Mouse (Mus musculus) hindbrain, embryonic 11.5 days (tissue): Measurements from ENCODE around the gene Cdk2ap1. TPM values are rescaled to one million over a fixed set of nuclear protein-coding genes. Genes with fewer than 3 reads are reported as not detected.

ENCODE experiments used
- polyA plus RNA-seq: library from polyadenylated mRNA; unstranded; fragments of >200 nt; fragmentation: Nextera tagmentation; extraction: Ambion mirVana; gene quantifications from 2 replicates; pipeline ENCODE4 v1.2.1, GENCODE M21; 2014

Gene Cdk2ap1
- polyA plus RNA-seq, 1 experiment from 2014 or later, result 155 TPM

Other genes with a start within 250 kb of the Cdk2ap1 start
- gene Arl6ip4, start 247.0 kb downstream of the Cdk2ap1 start, polyA plus RNA-seq, result 80.8 and 91.5 TPM in 2 replicates
- 5.1 and 6.0 TPM in 2 replicates for gene Pitpnm2, start 113.3 kb downstream of the Cdk2ap1 start, polyA plus RNA-seq
- gene Mphosph9, start 35.1 kb downstream of the Cdk2ap1 start, polyA plus RNA-seq, result 15.5 and 20.5 TPM in 2 replicates
- gene 2810006K23Rik, start 35.0 kb downstream of the Cdk2ap1 start, polyA plus RNA-seq, result 17.4 and 19.7 TPM in 2 replicates
- gene Sbno1, start 62.9 kb upstream of the Cdk2ap1 start, polyA plus RNA-seq, result 92.9 and 116 TPM in 2 replicates
- gene Kmt5a, start 76.8 kb upstream of the Cdk2ap1 start, polyA plus RNA-seq, result 52.2 and 83.1 TPM in 2 replicates
- gene Rilpl2, start 115.3 kb upstream of the Cdk2ap1 start, polyA plus RNA-seq, result 19.2 and 20.8 TPM in 2 replicates
- gene Snrnp35, start 120.1 kb upstream of the Cdk2ap1 start, polyA plus RNA-seq, result 15.2 and 15.7 TPM in 2 replicates
- gene Rilpl1, start 168.3 kb upstream of the Cdk2ap1 start, polyA plus RNA-seq, result 16.4 and 20.7 TPM in 2 replicates
- 474 and 506 TPM in 2 replicates for gene Tmed2, start 177.6 kb upstream of the Cdk2ap1 start, polyA plus RNA-seq
- 15.6 and 17.6 TPM in 2 replicates for gene Ddx55, start 189.8 kb upstream of the Cdk2ap1 start, polyA plus RNA-seq
- 82.2 and 83.5 TPM in 2 replicates for gene Eif2b1, start 216.0 kb upstream of the Cdk2ap1 start, polyA plus RNA-seq
- 74.7 and 74.9 TPM in 2 replicates for gene Gtf2h3, start 216.1 kb upstream of the Cdk2ap1 start, polyA plus RNA-seq